Mouse (Mus musculus) heart, postnatal 0 days (tissue): ENCODE results near the gene Gatad2a.

Experiments used
- CTCF ChIP-seq: IDR thresholded peaks from 2 replicates; pipeline ENCODE4 v1.5.1; 2016; ENCODE audit warnings: antibody characterized with exemption, control low read depth, low read depth
- EP300 ChIP-seq: IDR thresholded peaks from 2 replicates; pipeline ENCODE4 v1.6.1; 2016; ENCODE audit warnings: antibody characterized with exemption, low read depth

DNA sequence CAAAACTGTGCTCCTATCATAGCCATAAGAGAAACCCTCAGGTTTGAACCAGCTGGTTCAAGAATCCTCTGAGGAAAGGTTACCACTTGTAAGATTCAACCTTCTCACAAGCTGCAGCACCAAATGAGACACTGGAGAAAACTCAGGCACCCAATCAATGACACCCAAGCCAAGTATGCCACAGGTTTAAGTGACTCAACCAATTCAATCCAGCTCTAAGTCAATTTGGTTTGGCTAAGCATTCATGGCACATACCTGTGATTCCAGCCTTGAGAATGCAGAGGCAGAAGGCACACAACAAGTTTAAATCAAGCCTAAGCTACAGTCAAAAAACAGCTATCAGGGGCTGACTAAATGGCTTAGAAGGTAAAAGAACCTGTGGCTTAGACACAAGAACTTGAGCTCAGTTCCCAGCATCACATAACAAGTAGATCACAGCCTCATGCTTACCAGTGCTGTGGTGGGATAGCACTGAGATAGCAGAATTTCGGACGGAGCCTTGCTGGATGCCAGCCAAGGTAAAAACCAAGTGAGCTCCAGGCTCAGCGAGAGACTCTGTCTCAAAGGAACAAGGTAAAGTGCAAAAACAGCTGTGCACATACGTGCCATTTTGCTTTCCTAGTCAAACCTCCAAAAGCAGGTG is 28.8 kb downstream of the Gatad2a start:
- TF ChIP-seq CTCF, result no peak
- TF ChIP-seq EP300, result no peak
